Mouse (Mus musculus): ENCODE measurements around the gene Ttll11.

Ttll11 gene

DNA sequence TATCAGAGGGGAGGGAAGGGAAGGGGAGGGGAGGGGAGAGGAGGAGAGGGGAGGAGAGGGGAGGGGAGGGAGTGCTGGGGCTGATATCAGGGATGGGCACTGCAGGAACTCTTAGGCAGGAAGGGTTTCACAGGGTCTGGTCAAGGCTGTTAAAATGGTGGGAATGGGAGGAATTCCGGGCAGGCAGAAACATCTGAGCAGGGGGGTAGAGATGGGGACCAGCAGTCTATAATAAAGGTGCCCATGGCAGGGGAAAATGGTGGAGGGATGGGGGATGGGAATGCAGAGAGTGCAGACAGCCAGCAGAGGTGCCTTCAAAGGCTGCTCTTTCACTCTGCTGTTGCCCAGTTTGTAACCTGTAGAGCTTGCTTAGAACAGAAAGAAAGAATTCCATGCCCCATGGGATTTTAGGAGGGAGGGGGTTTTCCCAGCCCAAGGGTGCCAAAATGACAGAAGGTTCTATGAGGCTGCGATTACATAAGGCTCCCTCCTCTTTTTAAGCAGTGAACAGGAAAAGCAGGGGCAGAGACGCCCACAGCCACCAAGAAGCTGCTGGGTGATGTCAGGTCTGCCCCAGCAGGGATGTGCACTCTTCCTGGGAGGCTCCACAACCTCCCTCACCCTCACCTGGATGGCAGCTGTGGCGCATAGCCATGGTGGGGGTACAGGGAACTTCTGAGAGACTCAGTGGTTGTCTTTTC is 211.0 kb downstream of the Ttll11 start:
- CTCF ChIA-PET: no interaction called here

- CTCF ChIA-PET: no interaction called here
Observed at GRCm38 (mm10) chr2:35767834-35768537, 211.7 kb downstream of the Ttll11 start.

- CTCF ChIA-PET: no interaction called here
Observed at GRCm38 (mm10) chr2:35764328-35764727, 215.4 kb downstream of the Ttll11 start.

- CTCF ChIA-PET: no interaction called here
Observed at GRCm38 (mm10) chr2:35763818-35764217, 215.9 kb downstream of the Ttll11 start.

- CTCF ChIA-PET: no interaction called here
Observed at GRCm38 (mm10) chr2:35761458-35761857, 218.3 kb downstream of the Ttll11 start.

- CTCF ChIA-PET: no interaction called here
Observed at GRCm38 (mm10) chr2:35760867-35761266, 218.8 kb downstream of the Ttll11 start.

GRCm38 (mm10) chr2:35760352-35760751 is 219.4 kb downstream of the Ttll11 start:
- CTCF ChIA-PET: no interaction called here

- CTCF ChIA-PET: interaction anchor here (0.6 kb wide), 1 partner anchor 83 kb away, joined by 5 read pairs; no protein-coding TSS in a partner anchor
Observed at GRCm38 (mm10) chr2:35756467-35756866, 223.2 kb downstream of the Ttll11 start.

DNA sequence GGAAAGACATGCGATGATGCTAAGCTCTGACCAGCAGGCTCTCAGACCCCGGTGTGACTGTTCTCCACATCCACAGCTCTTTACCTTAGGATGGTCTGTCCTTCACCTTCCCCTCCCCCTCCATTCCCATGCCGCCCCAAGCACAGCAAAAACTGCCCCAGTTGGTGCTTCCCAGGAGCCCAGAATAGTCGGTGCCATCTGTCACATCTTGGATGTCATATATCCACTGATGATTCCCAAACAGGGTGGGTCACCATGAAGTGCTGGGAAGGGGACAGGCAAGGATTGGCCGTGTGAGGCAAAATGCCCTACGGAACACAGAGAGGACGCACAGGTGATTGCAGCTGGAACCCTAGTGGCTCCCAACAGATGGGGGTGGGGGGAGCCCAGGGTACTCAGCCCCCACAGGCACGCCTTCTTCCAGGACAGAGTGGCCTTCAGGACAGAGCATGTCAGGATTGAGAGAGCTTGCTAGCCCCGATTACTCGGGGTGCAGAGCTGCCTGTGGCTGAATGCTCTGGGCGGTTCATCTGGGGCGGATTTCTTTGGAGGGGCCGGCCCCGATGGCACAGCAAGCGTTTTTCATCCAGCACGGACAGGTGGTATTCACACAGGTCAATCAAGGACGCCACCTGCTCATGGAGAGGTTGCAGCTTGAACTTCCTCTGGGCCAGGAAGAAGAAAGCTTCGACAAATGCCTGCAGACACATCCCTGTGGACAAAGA is 227.8 kb downstream of the Ttll11 start:
- CTCF ChIA-PET: no interaction called here

- CTCF ChIA-PET: no interaction called here
Observed at GRCm38 (mm10) chr2:35750533-35751141, 229.1 kb downstream of the Ttll11 start.

- CTCF ChIA-PET: no interaction called here
Observed at GRCm38 (mm10) chr2:35747371-35748035, 232.2 kb downstream of the Ttll11 start.

GRCm38 (mm10) chr2:35746638-35747037 is 233.1 kb downstream of the Ttll11 start:
- CTCF ChIA-PET: no interaction called here

- CTCF ChIA-PET: no interaction called here
Observed at GRCm38 (mm10) chr2:35745876-35746275, 233.8 kb downstream of the Ttll11 start.

DNA sequence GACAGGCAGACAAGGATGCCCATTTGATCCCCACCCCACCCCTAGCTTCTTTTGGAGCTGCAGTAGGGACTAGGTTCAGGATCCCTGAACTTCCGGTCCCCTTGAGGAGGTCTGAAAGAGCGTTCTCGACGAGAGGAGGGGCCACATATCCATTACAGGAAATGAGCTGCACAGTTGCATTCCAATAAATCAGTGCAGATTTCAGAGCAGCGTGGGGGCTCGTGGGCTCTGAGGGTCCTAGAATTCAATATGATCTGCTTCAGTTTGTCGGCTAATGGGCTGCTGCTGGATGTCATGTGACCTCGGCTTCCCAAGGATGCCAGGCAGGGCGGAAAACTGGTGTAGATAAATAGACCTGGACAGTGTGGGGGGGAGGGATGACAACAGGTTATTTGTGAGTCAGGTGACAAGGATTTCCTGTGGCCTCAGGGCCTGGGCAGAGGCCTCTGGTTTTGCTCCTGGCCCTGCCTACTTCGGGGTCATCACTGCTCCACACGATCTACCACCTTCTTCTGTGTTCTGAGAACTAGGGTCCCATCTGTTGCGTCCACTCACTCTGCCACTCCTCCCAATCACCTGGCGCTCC is 240.0 kb downstream of the Ttll11 start:
- CTCF ChIA-PET: no interaction called here

DNA sequence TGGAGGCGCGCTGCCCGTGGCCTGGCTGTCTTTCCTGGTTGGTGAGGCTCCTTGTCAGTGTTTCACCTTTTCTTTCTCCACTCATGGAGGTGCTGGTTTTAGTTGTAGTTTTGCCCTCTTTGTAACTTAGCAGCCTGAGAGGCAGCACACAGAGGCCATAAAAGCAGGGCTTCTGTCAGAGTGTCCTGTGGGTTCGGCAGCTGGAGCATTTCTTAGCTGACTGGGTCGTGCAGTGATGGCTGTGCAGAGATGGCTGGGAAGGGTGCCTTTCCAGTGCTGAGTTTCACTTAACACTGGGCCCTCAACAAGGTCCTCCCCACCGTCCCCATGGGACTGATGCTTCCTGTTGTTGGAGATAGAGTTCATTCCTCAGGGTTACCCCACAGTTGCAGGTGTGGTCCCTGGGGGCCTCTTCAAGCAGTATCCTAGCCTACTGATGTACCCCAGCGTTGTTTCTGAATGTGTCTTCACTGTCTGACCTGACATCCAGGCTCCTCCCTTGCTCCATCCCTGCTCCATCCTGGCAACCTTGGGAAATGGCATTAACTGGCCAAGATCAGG is 242.2 kb downstream of the Ttll11 start:
- CTCF ChIA-PET: no interaction called here

- CTCF ChIA-PET: no interaction called here
Observed at GRCm38 (mm10) chr2:35736061-35736460, 243.7 kb downstream of the Ttll11 start.

- CTCF ChIA-PET: no interaction called here
Observed at GRCm38 (mm10) chr2:35735001-35735400, 244.7 kb downstream of the Ttll11 start.

DNA sequence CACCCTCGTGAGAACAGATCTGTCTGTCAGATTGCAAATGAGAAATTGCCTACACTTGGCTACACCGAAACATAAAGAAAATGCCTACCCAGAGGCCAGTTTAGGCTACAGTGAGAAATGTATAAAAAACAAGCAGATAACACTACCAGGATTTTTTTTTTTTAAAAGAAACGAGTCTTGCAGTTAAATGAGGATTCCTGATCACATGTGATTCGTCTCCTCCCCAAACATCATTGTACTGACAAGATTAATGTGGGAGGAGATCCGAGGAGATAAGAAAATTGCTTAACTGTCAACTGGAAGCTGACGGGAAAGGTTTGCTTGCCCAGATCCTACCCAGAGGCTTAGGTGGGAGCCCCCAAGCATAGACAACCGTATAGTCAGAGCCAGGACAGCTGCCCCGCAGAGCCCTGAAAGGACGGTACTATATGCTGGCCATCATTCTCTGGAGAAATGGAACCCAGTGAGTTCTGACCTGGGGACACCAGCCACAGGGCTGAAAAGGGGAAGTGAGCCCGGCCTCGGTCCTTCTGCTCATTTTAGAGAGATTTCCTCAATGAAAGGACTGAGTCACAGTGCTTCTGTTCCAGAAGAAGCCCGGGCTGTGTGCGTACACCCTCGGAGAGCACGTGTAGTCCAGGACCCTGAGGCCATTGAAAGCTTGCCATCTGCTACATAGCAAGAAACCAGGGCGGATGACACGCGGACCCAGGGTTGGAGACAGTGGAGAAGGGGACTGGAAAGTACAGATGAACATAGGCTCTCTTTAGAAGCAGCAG is 247.9 kb downstream of the Ttll11 start:
- CTCF ChIA-PET: no interaction called here

GRCm38 (mm10) chr2:35729077-35730065 is 250.3 kb downstream of the Ttll11 start:
- CTCF ChIA-PET: no interaction called here
